Mouse (Mus musculus): Measurements from ENCODE around the gene Fanci.

DNA sequence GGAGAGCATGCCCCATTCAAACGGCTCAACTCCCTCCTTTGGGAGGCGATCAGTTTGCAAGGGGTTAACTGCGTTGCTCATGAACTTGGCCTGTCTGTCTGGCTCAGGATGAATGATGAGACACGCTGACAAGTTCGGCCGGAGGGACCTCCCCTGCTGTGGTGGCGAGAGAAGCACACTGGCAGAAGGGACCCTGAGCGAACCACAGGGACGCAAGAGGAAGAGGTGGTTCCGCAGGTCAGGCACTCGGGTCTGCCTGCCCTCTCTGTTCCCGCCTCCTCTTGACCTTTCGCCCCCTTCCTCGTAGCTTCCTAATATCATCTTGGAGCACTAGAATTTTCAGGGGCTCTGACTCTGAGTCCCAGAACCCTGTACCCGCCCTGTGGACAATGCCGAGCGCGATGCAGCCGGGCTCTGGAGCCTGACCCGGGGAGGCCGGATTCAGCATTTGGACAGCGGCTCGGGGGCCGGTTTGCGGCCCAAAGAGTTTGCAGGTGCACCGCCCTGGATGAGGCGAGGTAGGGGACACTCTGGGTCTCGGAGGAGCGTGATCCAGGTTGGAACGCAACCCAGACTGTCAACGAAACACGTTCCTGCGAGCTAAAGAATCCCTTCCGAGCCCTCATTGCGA lies 107.4 kb downstream of the Fanci start:
- TF ChIP-seq GATA1 (IDR thresholded peaks at IDR 0.05; ENCODE audit: borderline replicate concordance, low read length) (no peak), FLI1 (IDR thresholded peaks at IDR 0.05; ENCODE audit: low read length) (no peak)

All from megakaryocyte, embryonic 14.5 days (primary cell).